Comparison of ENCODE assay signal across 7 mouse cellular contexts in genomic region chr5:24103235-24103634, GRCm38 (mm10). TPM values are rescaled to one million over a fixed set of nuclear protein-coding genes. Genes with fewer than 3 reads are reported as not detected.
DNase-seq lines count a peak whose midpoint lies in the region; ATAC-seq and TF ChIP-seq lines count a peak whose summit lies in the region.
"Not testable (repeated sequence)": the region's sequence is repeated elsewhere in the genome, so short reads cannot be mapped to it uniquely, and the experiment has no call there.

No protein-coding gene starts in this region.

- H3K4me1 ChIP-seq in E14TG2a.4 (replicated peaks; ENCODE audit: low read depth, low read length) = peaks cover 77% of the 10 kb centered on the region
- peaks cover 19% of the 10 kb centered on the region for H3K4me1 ChIP-seq in forebrain, embryonic 14.5 days (ENCODE audit: control insufficient read depth, insufficient read depth, low read length)
- H3K4me1 ChIP-seq in hindbrain, embryonic 13.5 days (replicated peaks) = peaks cover 36% of the 10 kb centered on the region
- H3K4me1 ChIP-seq in midbrain, embryonic 15.5 days = peaks cover 34% of the 10 kb centered on the region
- H3K4me1 ChIP-seq in neural tube, embryonic 14.5 days (ENCODE audit: control insufficient read depth, insufficient read depth, low read length) = peaks cover 25% of the 10 kb centered on the region

- 0 out of 2 replicates have a peak overlapping the region, but pooled peaks have one; percentile 21 for H3K4me3 ChIP-seq in E14TG2a.4 (replicated peaks; ENCODE audit: low read length)
- H3K4me3 ChIP-seq in forebrain, embryonic 14.5 days (ENCODE audit: low read depth, low read length) = 0 out of 2 replicates have a peak overlapping the region, but pooled peaks have one; percentile 74
- peak overlapping the region; percentile 79 for H3K4me3 ChIP-seq in hindbrain, embryonic 13.5 days
- H3K4me3 ChIP-seq in layer of hippocampus, adult 2 months = not testable (repeated sequence)
- peak overlapping the region; percentile 68 for H3K4me3 ChIP-seq in midbrain, embryonic 15.5 days
- peak overlapping the region; percentile 81; the same call in 1 of the 2 replicates for H3K4me3 ChIP-seq in neural tube, embryonic 14.5 days (ENCODE audit: low read depth, low read length)

- WGBS in forebrain, embryonic 14.5 days = 43% methylated on average over 2 of the region's 2 CpGs
- WGBS in hindbrain, embryonic 13.5 days = 46% methylated on average over 2 of the region's 2 CpGs
- 58% methylated on average over 2 of the region's 2 CpGs for WGBS in midbrain, embryonic 15.5 days
- WGBS in neural tube, embryonic 14.5 days = 41% methylated on average over 2 of the region's 2 CpGs

- H3K27ac ChIP-seq in forebrain, embryonic 14.5 days (ENCODE audit: low read depth, low read length); hindbrain, embryonic 13.5 days; layer of hippocampus, adult 2 months; midbrain, embryonic 15.5 days; neural tube, embryonic 14.5 days (ENCODE audit: low read depth, low read length): not testable (repeated sequence)

- not testable (repeated sequence) for ATAC-seq in forebrain, embryonic 14.5 days; hindbrain, embryonic 13.5 days (ENCODE audit: low FRiP score); midbrain, embryonic 15.5 days (replicated peaks); neural tube, embryonic 14.5 days (ENCODE audit: low read depth)

- not testable (repeated sequence) for H3K36me3 ChIP-seq in E14TG2a.4 (ENCODE audit: insufficient read depth, low read length); forebrain, embryonic 14.5 days (ENCODE audit: control insufficient read depth, insufficient read depth, low read length); hindbrain, embryonic 13.5 days; midbrain, embryonic 15.5 days (replicated peaks); neural tube, embryonic 14.5 days (ENCODE audit: control insufficient read depth, insufficient read depth, low read length)

- not testable (repeated sequence) for H3K27me3 ChIP-seq in E14TG2a.4 (ENCODE audit: insufficient read depth, low read length); forebrain, embryonic 14.5 days (replicated peaks; ENCODE audit: control insufficient read depth, insufficient read depth, low read length); hindbrain, embryonic 13.5 days; midbrain, embryonic 15.5 days (replicated peaks); neural tube, embryonic 14.5 days (ENCODE audit: control insufficient read depth, insufficient read depth, low read length)

- peak overlapping the region; percentile 52 for H3K4me2 ChIP-seq in forebrain, embryonic 14.5 days (ENCODE audit: low read length)
- H3K4me2 ChIP-seq in hindbrain, embryonic 13.5 days = peak overlapping the region; percentile 65
- H3K4me2 ChIP-seq in midbrain, embryonic 15.5 days = peak overlapping the region; percentile 67
- peak overlapping the region; percentile 61 for H3K4me2 ChIP-seq in neural tube, embryonic 14.5 days (ENCODE audit: low read depth, low read length)

- DNase-seq in ZHBTc4 (ENCODE audit: low read depth, low spot score) = peak; percentile 54
- DNase-seq in forebrain, embryonic 14.5 days (ENCODE audit: low spot score); layer of hippocampus, adult 2 months (ENCODE audit: low spot score in 2 of 2): not testable (repeated sequence)

- not testable (repeated sequence) for H3K9ac ChIP-seq in forebrain, embryonic 14.5 days (ENCODE audit: low read length); midbrain, embryonic 15.5 days; neural tube, embryonic 14.5 days (replicated peaks; ENCODE audit: low read depth, low read length)
- peak overlapping the region; percentile 29; the same call in 1 of the 2 replicates for H3K9ac ChIP-seq in hindbrain, embryonic 13.5 days

- TF ChIP-seq CTCF in E14TG2a.4 (conservative IDR thresholded peaks at IDR 0.05; ENCODE audit: low read length) = not testable (repeated sequence)
- TF ChIP-seq CTCF in layer of hippocampus, adult 2 months (conservative IDR thresholded peaks at IDR 0.05) = peak; percentile 9; the same call in 1 of the 2 replicates

- not testable (repeated sequence) for H3K9me3 ChIP-seq in E14TG2a.4 (ENCODE audit: low read length); forebrain, embryonic 14.5 days (replicated peaks; ENCODE audit: control insufficient read depth, low read length); hindbrain, embryonic 13.5 days; midbrain, embryonic 15.5 days; neural tube, embryonic 14.5 days (ENCODE audit: control insufficient read depth, low read length)

RNA-seq across cellular contexts. Expression of gene Klhl7, which starts 2.8 kb away (rescaled TPM):
- polyA plus RNA-seq in forebrain, embryonic 14.5 days (2014; fragmentation: Nextera tagmentation; extraction: Ambion mirVana) = 184 and 217 TPM in 2 replicates
- polyA plus RNA-seq in hindbrain, embryonic 13.5 days (2015; fragmentation: Nextera tagmentation; extraction: Ambion mirVana) = 153 and 158 TPM in 2 replicates
- 10 to 100 TPM; 93.4 to 96.9 TPM for total RNA-seq in layer of hippocampus, adult 2 months (2021)
- polyA plus RNA-seq in midbrain, embryonic 15.5 days (2015; fragmentation: Nextera tagmentation; extraction: Ambion mirVana) = 143 and 159 TPM in 2 replicates
- polyA plus RNA-seq in neural tube, embryonic 14.5 days (2014; fragmentation: Nextera tagmentation; extraction: Ambion mirVana) = 156 and 162 TPM in 2 replicates
